Mouse (Mus musculus): ENCODE measurements around the gene Wwc1.

The Wwc1 gene

DNA sequence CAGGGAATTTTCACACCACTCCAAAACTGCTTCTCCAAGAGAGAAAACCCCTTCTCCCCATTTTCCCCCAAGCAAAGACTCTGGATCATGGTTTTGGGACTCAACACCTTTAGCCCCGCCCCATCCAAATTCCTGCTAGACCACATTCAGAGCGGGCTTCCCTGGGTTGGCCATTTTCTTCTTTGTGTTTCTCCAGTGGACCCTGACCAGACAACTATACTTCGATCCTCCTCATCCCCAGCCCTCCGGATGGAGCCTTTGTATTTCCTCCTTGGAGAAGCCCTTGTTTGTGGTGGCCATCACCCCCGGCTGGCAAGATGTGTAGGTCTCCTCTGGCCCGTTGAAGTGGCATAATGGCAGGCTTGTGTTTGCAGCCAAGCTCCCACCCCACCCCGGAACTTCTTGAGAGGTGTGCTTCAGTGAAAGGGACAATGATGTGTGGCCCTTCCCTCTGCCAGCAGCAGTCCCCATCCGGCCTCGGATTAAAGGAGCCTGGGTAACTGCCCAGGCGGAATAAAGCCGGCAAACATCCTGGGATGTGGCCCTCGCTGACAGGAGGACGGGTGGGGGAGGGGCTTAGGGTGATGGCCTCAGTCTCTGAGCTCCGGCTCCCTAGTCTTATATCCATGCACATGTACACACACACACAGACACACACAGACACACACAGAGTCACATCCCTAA is 46.8 kb downstream of the Wwc1 start:
- DNase-seq (ENCODE audit: low read depth, low spot score), result no peak

DNA sequence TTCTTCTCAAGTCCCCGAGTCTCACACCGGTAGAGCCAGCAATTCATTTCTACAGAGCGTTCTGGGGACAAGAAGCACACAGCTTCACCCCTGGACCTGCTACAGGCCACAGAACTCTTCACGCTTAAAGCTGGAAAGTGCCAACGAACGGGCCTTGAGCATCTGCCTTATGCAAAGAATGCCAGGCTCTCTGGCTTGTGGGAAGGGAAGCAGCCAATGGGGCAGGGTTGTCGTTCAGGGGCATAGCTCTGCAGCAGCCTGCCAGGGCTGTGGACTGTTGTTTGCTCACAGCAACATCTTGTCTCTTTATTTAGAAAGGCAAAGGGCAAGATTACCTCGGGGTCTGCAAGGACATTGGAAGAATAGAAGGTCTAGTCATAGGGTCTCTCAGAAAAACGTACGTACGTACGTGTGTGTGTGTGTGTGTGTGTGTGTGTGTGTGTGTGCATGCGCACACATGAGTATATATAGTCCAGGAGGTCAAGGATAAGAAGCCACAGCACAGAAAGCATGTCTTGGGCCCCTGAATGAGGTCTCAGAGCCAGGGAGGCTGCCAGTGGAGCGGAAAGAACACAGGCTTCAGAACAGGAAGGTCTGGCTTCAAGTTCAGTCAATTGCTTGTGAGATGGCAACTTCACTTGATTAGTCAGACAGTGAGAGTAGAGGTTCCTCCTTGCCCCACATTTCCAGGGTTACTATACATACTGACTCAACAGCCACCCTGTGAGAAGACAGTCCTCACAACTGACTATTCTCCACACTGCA is 48.0 kb downstream of the Wwc1 start:
- DNase-seq (ENCODE audit: low read depth, low spot score), result no peak

DNA sequence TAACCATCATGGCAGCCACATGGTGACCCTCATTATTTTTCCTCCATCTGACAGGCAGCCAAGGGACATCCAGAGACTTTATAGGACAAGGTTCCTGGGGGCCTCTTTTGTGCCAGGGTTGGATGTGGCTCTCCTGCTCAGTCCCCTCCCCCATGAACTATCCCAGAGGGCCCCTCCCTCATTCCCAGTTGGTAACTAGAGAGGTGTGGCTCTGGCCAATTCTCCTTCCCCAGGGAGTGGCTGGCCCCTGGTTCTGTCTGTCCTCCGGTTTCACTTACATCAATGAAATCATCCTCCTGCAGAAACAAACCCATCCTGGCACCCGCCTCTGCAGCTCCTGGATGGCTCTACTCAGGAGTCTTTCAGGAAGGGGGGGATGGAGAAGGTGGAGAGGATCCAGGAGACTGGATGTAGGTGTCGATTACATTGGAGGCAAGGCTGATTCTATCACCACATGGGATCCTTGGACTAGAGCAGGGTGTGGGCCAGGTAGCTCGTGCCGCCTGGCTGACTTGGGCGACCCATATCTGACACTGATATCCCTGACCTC is 49.7 kb downstream of the Wwc1 start:
- DNase-seq (ENCODE audit: low read depth, low spot score), result peak; percentile 58

DNA sequence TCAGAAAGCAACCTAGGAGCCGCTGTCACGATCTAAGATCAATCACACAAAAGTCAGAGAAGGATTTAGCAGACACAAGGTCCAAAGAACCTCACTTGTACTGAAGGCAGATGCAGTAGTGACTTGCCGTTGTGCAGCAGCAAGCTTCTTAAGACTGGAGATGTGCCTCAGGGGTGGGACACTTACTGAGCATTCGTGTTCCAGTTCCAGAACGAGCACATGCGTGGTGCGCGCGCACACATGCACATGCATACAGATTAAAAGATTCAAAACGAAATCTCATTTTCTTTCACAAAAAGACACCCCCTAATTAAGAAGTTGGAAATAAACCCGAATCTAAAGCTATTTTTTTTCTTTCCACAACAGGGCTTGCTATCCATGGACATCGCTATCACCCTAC is 51.9 kb downstream of the Wwc1 start:
- DNase-seq (ENCODE audit: low read depth, low spot score), result no peak

DNA sequence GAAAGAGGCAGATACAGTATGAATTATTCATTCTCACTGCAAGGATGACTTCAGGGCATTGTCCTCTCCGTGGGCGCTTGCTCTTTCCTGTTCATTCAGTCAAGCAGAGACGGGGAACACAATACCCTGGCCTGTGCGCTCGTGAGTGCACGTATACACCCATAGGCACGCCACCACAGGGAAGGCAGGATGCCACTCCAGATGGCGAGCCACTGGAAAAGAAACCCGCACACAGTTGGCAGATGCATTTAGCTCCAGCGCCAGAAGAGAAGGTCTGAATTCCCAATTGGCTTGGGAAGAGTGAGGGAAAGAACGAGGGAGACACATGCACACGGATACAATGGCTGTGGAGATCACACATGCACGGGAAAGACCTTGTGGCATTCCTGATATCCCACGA is 53.0 kb downstream of the Wwc1 start:
- DNase-seq (ENCODE audit: low read depth, low spot score), result peak; percentile 77

DNA sequence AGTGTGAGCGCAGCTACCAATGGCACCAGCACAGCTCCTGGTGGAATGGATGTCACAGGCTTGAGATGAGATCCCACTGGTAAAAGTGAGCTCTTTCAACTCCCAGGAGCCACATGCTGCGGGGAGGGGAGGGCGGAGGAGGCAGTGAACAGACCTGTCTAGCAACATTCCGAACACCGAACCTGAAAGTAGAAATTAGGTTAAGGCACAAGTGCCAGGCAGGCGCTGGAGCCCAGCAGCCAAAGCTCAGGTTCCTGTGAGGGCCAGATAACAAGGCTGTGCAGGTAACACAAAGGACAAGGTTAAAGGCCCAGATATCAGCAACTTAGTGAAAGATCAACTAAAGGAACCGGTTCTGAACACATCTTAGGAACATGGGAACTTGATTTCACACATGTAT is 54.7 kb downstream of the Wwc1 start:
- DNase-seq (ENCODE audit: low read depth, low spot score), result no peak

DNA sequence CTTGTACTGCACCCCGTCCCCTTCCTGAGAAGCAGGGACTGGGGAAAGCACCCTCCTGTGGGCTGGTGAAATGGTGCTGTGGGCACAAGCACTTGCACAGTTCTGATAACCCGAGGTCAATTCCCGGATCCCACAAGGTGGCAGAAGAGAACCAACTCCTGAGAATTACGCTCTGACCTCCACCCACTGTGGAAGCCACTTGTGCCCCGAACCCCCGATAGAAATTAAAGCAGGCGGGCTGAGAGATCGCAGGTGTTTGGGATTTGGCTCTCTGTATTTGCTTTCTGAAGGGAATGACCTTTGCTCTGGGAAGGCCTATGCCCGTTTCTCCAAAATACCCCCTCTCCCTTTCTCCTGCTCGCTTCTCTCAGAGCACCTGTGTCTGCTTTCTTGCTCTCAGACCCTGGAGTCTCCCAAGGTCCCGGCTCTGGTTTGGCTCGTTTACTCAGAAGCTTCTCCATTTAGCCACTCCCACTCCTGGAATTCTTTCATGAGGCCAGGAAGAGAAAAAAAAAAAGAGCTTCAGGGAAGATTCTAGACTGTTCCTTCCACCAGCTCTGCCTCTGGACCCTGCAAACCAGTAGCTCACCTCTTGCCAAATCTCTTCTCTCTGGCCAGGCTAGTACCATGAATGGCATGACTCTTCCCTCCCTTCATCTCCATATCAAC is 58.0 kb downstream of the Wwc1 start:
- peak; percentile 34 for DNase-seq (ENCODE audit: low read depth, low spot score)

DNA sequence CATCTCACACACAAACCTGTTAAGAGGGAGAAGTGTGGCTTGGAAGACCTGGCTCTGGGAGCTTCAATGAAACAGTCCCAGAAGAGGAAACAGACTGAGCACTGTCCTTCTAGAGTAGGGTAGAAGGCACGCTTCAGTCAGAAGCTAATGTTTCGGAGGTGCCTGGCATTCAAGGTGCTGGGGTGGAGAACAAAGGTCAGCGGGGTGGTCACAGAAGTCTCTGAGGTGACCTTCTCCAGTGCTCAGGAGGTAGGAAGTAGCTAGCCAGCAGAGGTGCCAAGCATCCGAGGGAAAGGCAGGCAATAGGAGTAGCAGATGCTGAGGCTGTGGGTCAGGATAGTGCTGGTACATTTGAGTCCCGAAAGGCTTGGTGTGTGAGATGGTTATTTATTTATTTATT is 59.6 kb downstream of the Wwc1 start:
- no peak for DNase-seq (ENCODE audit: low read depth, low spot score)

DNA sequence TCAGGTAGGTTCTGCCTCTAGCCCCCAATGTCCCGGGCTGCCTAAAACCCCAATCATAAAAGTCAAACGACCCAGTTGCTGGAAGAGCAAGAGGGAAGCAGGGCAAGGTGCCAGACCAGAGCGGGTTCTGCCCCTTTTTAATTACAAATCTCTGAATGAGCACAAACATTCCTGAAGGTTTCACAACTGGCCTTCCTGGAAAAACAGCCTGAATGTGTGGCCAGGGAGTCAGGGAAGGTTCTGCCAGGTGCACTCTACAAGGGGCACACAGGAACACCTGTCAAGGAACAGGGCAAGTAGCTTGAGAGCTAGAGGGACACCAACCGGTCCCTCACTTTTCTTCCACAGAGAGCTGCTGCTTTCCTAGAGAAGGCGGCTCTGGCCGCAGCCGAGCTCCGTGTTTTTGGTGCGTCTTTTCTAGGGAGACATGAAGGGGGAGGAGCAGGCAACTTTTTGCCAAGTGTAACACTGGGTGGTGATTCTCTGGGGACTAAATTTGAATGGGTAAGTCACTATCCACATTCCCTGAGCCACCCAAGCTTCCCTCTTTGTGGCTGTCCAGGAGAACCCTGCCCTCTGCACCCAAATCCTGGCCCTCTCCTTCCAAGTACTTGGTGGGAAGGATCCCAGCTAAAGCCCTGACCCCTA is 60.3 kb downstream of the Wwc1 start:
- no peak for DNase-seq (ENCODE audit: low read depth, low spot score)

DNA sequence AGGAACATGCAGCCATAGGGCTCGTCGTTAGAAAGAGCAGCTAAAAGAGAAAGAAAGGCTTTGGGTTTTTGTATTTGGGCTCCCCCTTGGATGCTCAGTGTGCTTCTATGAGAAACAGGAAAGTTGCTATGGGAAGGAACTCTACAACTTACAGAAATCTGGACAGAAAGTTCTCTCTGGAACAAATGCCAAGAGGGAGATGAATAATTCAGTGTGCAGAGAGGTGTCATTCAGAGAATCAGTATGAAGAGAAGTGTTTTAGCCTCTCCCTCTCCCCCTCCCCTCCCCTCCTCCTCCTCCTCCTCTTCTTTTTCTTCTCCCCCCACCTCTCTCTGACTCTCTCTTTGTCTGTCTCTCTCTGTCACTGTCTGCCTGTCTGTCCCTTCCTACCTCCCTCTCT is 60.9 kb downstream of the Wwc1 start:
- peak; percentile 71 for DNase-seq (ENCODE audit: low read depth, low spot score)

DNA sequence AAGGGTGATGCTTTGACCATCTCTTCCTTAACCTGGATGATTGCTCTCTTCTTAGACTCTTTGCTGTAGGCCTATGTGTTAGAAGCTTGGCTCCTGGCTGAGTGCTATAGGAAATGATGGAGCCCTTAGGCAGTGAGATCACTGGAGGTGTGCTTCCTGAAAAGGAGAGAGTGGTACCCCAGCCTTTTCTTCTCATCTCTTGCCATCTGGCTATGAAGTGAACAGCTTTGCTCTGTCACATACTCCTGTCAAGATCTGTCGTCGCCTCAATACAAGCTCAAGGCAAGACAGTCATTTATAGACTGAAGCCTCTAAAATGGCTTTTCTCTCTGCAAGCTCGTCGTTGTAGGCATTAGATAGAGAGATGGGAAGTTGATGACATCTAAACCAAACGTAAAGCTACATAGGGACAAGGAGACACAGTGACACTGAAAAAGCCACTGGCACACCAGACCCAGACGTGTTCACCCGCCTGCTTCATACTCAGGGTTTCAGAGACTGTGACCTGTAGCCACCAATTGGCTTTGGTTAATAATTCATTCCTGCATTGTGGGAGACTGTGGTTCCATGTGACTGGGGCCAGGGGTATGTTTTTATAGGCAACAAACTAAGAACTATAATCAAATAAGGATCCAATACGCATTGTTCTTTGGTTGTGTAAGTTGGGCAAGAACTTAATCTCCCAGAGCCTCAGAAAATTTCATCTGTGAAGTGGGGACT is 63.7 kb downstream of the Wwc1 start:
- DNase-seq (ENCODE audit: low read depth, low spot score), result no peak

DNA sequence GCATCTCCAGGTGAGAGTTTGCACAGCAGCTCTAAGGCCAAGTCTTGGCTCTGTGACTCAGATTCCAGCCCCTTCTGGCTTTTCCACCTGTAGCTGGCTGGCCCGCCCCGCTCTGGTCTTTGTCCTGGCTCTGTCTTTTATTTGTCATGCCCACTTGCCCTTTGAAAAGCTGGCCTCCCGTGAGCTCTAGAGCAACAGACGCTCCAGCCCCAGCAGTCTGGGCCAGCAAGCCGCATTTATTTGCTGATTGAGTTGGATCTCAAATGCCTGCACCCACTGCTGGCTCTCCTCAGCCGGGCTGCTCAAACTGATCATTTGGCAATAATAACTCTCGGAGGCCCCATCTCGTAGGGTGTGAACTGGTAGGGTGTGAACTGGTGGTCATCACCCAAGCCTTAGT is 64.8 kb downstream of the Wwc1 start:
- no peak for DNase-seq (ENCODE audit: low read depth, low spot score)

DNA sequence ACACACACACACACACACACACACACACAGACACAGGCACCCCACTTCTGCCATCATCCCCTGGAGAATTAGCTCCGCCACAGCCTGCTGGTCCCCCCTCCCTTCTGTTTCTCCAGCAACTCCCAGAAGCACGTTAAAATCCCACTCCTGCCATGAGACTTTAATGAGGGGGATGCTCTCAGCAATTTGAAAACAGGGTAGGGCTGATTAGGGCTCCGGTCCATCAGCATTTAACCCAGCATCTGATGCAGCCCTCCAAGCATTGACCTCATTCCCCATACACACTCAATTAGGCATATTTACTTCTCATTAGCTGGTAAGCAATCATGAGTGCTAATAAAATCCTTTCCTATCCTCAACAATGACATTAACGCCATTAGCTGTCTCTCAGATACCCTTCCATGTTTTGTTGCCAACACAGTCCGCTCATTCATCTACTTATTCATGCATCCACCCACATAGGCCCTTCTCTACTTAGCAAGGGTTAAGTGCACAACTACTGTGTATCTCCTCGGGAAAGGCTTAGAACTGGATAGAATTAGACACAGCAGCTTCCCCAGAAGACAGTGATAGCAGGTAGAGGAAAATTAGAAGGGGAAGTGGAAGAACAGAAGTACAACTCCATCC is 66.8 kb downstream of the Wwc1 start:
- DNase-seq (ENCODE audit: low read depth, low spot score), result no peak

DNA sequence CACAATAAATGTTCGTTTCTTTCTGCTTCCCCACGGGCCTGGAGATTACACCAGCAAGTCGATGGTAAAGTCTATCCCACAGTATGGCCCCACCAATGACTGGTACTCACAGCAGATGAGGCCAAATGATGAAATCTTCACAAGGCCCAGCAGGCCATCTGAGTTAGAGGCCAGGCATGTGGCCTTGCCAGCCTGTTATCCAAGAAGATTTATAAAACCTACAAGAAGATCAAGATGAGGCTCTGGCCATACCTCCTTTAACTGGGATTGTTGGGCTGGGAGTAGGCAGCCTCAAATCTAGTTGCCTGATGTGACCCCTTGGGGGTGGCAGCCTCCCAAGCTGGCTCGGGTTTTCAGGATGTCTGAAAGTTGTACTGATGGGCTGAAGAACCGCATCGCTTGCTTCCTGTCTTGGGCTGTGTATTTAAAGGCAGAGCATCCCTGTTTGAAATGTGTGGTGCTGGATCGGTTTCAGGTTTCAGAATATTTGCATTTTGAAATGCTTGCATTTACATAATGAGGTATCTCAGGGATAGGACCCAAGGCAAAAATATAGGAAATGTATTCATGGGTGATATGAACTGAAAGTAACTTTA is 75.3 kb downstream of the Wwc1 start:
- peak; percentile 54 for DNase-seq (ENCODE audit: low read depth, low spot score)

DNA sequence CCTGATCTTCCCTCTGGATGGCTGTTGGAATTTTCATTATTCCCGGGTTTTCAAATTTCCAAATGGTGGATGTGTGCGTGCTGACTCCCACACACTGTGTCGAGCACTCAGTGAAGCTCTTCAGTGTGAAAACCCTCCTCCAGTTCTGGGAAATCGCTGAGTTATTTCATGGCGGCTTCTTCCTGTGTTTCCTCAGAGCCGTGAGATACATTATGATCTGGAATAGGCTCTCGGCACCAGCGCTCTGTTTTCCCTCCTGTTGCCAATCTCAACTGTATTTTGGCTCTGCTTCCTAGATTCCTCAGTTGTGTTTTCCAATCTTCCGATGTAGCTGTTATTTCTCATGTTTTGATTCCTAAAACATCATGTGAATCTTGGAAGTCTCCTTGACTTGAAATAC is 77.2 kb downstream of the Wwc1 start:
- peak; percentile 82 for DNase-seq (ENCODE audit: low read depth, low spot score)

DNA sequence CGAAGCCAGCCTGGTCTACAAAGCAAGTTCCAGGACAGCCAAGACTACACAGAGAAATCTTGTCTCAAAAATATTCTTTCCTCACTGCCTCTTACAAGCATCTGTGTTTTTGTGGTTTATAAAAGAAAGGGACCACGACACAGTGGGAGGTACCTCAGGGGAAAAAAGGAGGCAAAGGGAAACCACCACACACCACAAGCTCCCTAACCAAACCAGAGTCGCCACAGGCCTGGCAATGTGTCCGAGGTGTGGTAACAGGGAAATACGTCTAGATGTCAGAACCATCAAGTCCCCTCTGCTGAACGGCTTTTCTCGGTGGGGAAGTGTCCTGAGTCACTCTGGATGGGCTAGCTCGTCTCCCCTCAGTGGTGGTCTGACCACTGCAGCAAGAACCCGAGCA is 80.4 kb downstream of the Wwc1 start:
- no peak for DNase-seq (ENCODE audit: low read depth, low spot score)

DNA sequence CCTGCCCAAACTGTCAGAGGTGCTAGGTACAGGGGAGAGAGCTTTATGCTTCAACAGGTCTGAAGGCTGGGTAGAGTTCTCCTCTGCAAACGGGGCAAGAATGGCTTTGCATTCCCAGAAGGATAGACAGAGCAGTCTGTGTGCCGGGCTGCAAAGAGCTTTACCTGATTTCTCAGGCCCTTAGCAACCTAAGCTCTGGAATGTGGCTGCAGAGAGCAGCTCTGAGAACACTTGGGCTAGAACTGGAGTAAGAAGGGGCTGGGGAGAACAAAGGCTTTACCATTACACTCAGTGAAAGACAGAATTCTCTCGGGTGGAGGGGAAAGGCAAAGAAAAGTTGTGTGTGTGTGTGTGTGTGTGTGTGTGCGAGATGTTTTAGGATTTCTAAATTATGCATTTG is 86.9 kb downstream of the Wwc1 start:
- no peak for DNase-seq (ENCODE audit: low read depth, low spot score)

DNA sequence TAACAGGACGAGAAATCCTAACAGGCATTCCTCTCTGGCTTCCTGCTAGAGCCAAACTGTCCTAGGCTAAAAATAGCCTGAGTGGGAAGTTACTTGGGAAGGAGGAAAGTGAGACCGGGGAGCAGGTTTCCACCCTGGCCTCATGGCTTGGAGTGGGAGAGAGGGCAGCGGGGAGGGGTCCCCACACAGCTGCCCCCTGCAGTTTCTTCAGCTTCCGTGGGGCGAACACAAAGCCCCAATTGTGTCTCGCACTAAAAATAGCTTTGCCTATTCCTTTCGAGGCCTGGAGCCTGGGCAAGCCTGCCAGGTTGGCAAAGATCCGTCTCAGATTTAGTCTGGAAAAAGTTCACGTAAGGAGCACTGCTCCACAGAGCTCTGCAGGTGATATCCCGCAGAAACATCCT is 87.3 kb downstream of the Wwc1 start:
- DNase-seq (ENCODE audit: low read depth, low spot score), result peak; percentile 67

DNA sequence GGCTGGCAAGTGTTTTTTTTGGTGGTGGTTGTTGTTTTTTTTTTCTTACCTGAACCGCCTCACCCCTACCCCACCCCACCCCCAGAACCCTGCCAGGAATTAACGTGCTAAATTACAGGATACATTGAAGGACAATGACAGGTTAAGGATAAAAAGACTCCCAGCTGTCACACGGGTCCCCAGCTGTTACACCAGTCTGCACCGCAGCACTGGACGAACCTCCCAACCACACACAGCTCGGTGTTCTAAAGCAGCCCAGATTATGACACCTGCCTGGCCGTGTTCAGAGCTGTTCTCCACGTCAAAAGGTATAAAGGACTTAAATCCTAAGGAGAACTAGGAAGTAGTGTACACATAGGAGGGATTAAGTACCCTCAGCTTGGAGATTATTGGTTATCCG is 88.0 kb downstream of the Wwc1 start:
- no peak for DNase-seq (ENCODE audit: low read depth, low spot score)

DNA sequence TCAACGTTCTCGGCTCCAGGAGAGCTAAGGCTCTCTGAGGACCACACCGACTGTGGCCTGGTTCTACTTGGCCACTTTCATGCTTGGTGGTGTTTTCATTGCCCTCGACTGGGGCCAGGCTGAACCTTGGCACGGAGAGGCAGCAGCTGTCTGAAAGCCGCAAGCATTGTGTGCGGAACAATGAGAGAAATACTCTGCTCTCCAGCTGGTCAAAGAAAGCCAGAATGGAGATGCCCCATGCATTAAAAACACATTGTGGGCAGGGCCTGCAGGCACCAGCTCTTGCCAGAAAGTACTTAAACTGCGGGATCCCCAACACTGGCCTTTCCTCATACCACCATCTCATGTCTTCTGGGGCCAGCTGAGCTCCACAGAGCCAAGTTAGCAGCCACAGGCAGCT is 91.5 kb downstream of the Wwc1 start:
- no peak for DNase-seq (ENCODE audit: low read depth, low spot score)

DNA sequence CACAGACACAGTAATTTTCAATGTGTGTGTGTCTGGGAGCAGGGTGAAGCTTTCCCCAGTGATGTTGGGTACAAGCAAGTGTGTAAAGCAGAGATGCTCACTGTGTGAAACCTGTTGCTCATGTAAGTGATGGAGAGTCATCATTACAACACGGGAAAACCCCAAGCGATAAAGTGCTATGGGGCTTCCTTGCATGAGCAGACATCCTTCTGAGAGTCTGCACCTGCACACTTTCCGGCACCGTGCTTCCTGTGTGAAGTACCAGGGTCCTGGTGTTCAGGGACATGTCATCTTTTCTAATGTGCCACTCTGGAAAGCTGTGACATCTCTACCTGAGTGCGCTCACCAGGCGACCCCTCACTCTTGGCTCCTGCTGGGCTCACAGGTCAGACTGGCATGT is 97.5 kb downstream of the Wwc1 start:
- no peak for DNase-seq (ENCODE audit: low read depth, low spot score)

Measured in brain, adult 2 months (tissue).